Mouse (Mus musculus) CH12.LX (cell line): ENCODE results near the gene Crlf1. TPM values are rescaled to one million over a fixed set of nuclear protein-coding genes. Genes with fewer than 3 reads are reported as not detected.

ENCODE experiments used
- DNase-seq: peaks from one replicate; pipeline ENCODE4 v3.0.0-alpha.2; 2013; ENCODE audit errors: extremely low read depth
- H3K27ac ChIP-seq: 2 replicates; pipeline ENCODE4 v1.5.1; 2012; ENCODE audit warnings: low read depth, mild to moderate bottlenecking, control low read depth, moderate library complexity; ENCODE audit not compliant: insufficient read depth
- H3K27me3 ChIP-seq: replicated peaks from 2 replicates; pipeline ENCODE3; 2012; ENCODE audit warnings: inconsistent platforms
- H3K36me3 ChIP-seq, 2 experiments: replicated peaks in 1 of 2; 2 replicates each; pipeline versions ENCODE3 to v1.6.1; 2012; ENCODE audit warnings: inconsistent platforms in 1 of 2, low read length in 1 of 2, mild to moderate bottlenecking in 1 of 2, mixed read lengths in 1 of 2, moderate library complexity in 1 of 2; ENCODE audit not compliant: control insufficient read depth in 1 of 2, insufficient read depth in 1 of 2
- H3K4me1 ChIP-seq, 2 experiments: 2 replicates each; pipeline ENCODE4 v1.6.1; 2012; ENCODE audit warnings: inconsistent platforms in 1 of 2, moderate library complexity in 1 of 2; ENCODE audit not compliant: insufficient read depth in 2 of 2, control insufficient read depth in 1 of 2
- H3K4me2 ChIP-seq: 2 replicates; pipeline ENCODE4 v1.6.1; 2012; ENCODE audit warnings: low read depth, mild to moderate bottlenecking, control low read depth; ENCODE audit not compliant: poor library complexity, insufficient read depth, severe bottlenecking
- H3K4me3 ChIP-seq, 3 experiments: fragments of 150-350 bp in 1 of 3; sonication (generic) in 1 of 3; replicated peaks in 1 of 3; 2 replicates each; pipeline versions ENCODE3 to v1.5.1; 2011 to 2012; ENCODE audit warnings: low read depth in 2 of 3, low read length in 2 of 3, mild to moderate bottlenecking in 2 of 3, moderate library complexity in 2 of 3, control low read depth in 1 of 3, improper control_type of control experiment in 1 of 3, inconsistent platforms in 1 of 3, mixed read lengths in 1 of 3; ENCODE audit not compliant: poor library complexity in 1 of 3
- H3K79me2 ChIP-seq: replicated peaks from 2 replicates; pipeline ENCODE4 v1.6.1; 2012; ENCODE audit warnings: mild to moderate bottlenecking, moderate library complexity; ENCODE audit not compliant: control insufficient read depth, poor library complexity, insufficient read depth, severe bottlenecking; ENCODE audit errors: extremely low read depth
- H3K9ac ChIP-seq: 2 replicates; pipeline ENCODE4 v1.6.1; 2012; ENCODE audit warnings: low read depth, mild to moderate bottlenecking, control low read depth, moderate library complexity; ENCODE audit not compliant: insufficient read depth
- H3K9me3 ChIP-seq: replicated peaks from 2 replicates; pipeline ENCODE3; 2012; ENCODE audit warnings: low read length, inconsistent platforms, mixed read lengths
- CTCF ChIP-seq, 2 experiments: IDR thresholded peaks in 1 of 2; conservative IDR thresholded peaks in 1 of 2; 2 replicates each; pipeline ENCODE4 v1.5.1; 2011 to 2012; ENCODE audit warnings: low read depth in 2 of 2, low read length in 2 of 2, improper control_type of control experiment in 1 of 2, inconsistent platforms in 1 of 2, mild to moderate bottlenecking in 1 of 2, moderate library complexity in 1 of 2
- ELF1 ChIP-seq: IDR thresholded peaks from 2 replicates; pipeline ENCODE4 v1.6.1; 2014; ENCODE audit warnings: low read depth, mild to moderate bottlenecking, inconsistent platforms, low read length, improper control_type of control experiment
- EP300 ChIP-seq: IDR thresholded peaks from 2 replicates; pipeline ENCODE4 v1.6.1; 2011; ENCODE audit warnings: low read length, improper control_type of control experiment
- HCFC1 ChIP-seq: IDR thresholded peaks from 2 replicates; pipeline ENCODE4 v1.6.1; 2012; ENCODE audit warnings: low read depth, mild to moderate bottlenecking, inconsistent platforms, low read length, improper control_type of control experiment
- IRF4 ChIP-seq: IDR thresholded peaks from 2 replicates; pipeline ENCODE4 v1.6.1; 2014; ENCODE audit warnings: low read depth, mild to moderate bottlenecking, inconsistent platforms, low read length, improper control_type of control experiment
- JUN ChIP-seq: IDR thresholded peaks from 2 replicates; pipeline ENCODE4 v1.6.1; 2011; ENCODE audit warnings: low read depth, mild to moderate bottlenecking, low read length, improper control_type of control experiment, moderate library complexity; ENCODE audit not compliant: insufficient read depth
- MAX ChIP-seq: IDR thresholded peaks from 2 replicates; pipeline ENCODE4 v1.6.1; 2011; ENCODE audit warnings: low read length, improper control_type of control experiment
- MAZ ChIP-seq: IDR thresholded peaks from 2 replicates; pipeline ENCODE4 v1.6.1; 2012; ENCODE audit warnings: low read depth, mild to moderate bottlenecking, inconsistent platforms, low read length, improper control_type of control experiment, moderate library complexity
- MEF2A ChIP-seq: IDR thresholded peaks from 2 replicates; pipeline ENCODE4 v1.6.1; 2014; ENCODE audit warnings: low read depth, mild to moderate bottlenecking, inconsistent platforms, low read length, improper control_type of control experiment, borderline replicate concordance
- MXI1 ChIP-seq: IDR thresholded peaks from 2 replicates; pipeline ENCODE4 v1.6.1; 2011; ENCODE audit warnings: mild to moderate bottlenecking, low read depth, low read length, improper control_type of control experiment
- MYC ChIP-seq: IDR thresholded peaks from 2 replicates; pipeline ENCODE4 v1.6.1; 2011; ENCODE audit warnings: low read depth, mild to moderate bottlenecking, improper control_type of control experiment, low read length
- NELFE ChIP-seq: IDR thresholded peaks from 2 replicates; pipeline ENCODE4 v1.6.1; 2011; ENCODE audit warnings: low read depth, low read length, improper control_type of control experiment
- NRF1 ChIP-seq: IDR thresholded peaks from 2 replicates; pipeline ENCODE4 v1.6.1; 2014; ENCODE audit warnings: low read depth, mild to moderate bottlenecking, inconsistent platforms, low read length, improper control_type of control experiment, moderate library complexity
- POLR2AphosphoS2 ChIP-seq: IDR thresholded peaks from 2 replicates; pipeline ENCODE4 v1.6.1; 2011; ENCODE audit warnings: low read depth, low read length, improper control_type of control experiment
- RAD21 ChIP-seq: IDR thresholded peaks from 2 replicates; pipeline ENCODE4 v1.6.1; 2011; ENCODE audit warnings: low read depth, mild to moderate bottlenecking, low read length, improper control_type of control experiment, moderate library complexity
- SMC3 ChIP-seq: IDR thresholded peaks from 2 replicates; pipeline ENCODE4 v1.6.1; 2011; ENCODE audit warnings: low read depth, low read length, improper control_type of control experiment
- TBP ChIP-seq: conservative IDR thresholded peaks from 2 replicates; pipeline ENCODE4 v1.6.1; 2011; ENCODE audit warnings: low read depth, low read length, improper control_type of control experiment
- TCF12 ChIP-seq: IDR thresholded peaks from 2 replicates; pipeline ENCODE4 v1.6.1; 2014; ENCODE audit warnings: low read depth, mild to moderate bottlenecking, inconsistent platforms, low read length, improper control_type of control experiment
- ZC3H11A ChIP-seq: IDR thresholded peaks from 2 replicates; pipeline ENCODE4 v1.6.1; 2012; ENCODE audit warnings: low read depth, mild to moderate bottlenecking, inconsistent platforms, low read length, improper control_type of control experiment
- ZMIZ1 ChIP-seq: IDR thresholded peaks from 2 replicates; pipeline ENCODE4 v1.6.1; 2012; ENCODE audit warnings: low read depth, mild to moderate bottlenecking, inconsistent platforms, low read length, improper control_type of control experiment
- ZNF384 ChIP-seq: IDR thresholded peaks from 2 replicates; pipeline ENCODE4 v1.6.1; 2012; ENCODE audit warnings: low read depth, low read length, improper control_type of control experiment, inconsistent platforms
- dilution Hi-C: fragments of 300-500 bp; cut with MboI; formaldehyde crosslinking; loops from 2 replicates; pipeline ENCODE4 v1.14.3; 2020; ENCODE audit warnings: low sequenced_read_pairs; ENCODE audit not compliant: extremely low pct_unique_long_range_greater_than_20kb, extremely low pct_ligation_motif_present
- in situ Hi-C: fragments of 300-500 bp; cut with MboI; formaldehyde crosslinking; loops from 3 replicates; pipeline ENCODE4 v1.14.3; 2019; ENCODE audit warnings: low sequenced_read_pairs, low pct_ligation_motif_present, low pct_unique_long_range_greater_than_20kb, mixed read lengths
- polyA plus RNA-seq: library from polyadenylated mRNA; unstranded; fragments of >175 nt; gene quantifications from 2 replicates; pipeline ENCODE4 v1.2.1, GENCODE M21; 2012; ENCODE audit warnings: low read depth; ENCODE audit not compliant: insufficient read length
- total RNA-seq, 2 experiments: library from RNA; depleted of rRNA; stranded (reverse); fragments of 300-350 nt in 1 of 2; fragments of >200 nt in 1 of 2; gene quantifications; 2 replicates each; pipeline ENCODE4 v1.2.3; 2012 to 2014

Crlf1 gene
- total and polyA plus RNA-seq, 3 experiments = 0.42 to 1.1 (median 0.44) TPM

GRCm38 (mm10) chr8:70513441-70513840, 20.5 kb downstream of the Crlf1 start:
- Histone ChIP-seq H3K4me1 (peaks cover 15 to 35% of the 10 kb centered on the region in 2 experiments), H3K4me2 (no peak overlapping the region), H3K36me3 (peaks cover 46 to 65% of the 10 kb centered on the region in 2 experiments), H3K79me2 (peaks cover 39% of the 10 kb centered on the region), H3K27ac (no peak overlapping the region; the same call in 1 of the 2 replicates), H3K4me3 (no peak overlapping the region), H3K9ac (no peak overlapping the region), H3K27me3 (no peaks in the 10 kb centered on the region), H3K9me3 (no peaks in the 10 kb centered on the region)
- in situ Hi-C loops (no loop called here), dilution Hi-C loops (no loop called here)
- DNase-seq = no peak
- TF ChIP-seq IRF4 = no peak
- no peak for TF ChIP-seq MAX
- no peak for TF ChIP-seq SMC3
- TF ChIP-seq JUN = no peak
- no peak for TF ChIP-seq ZNF384
- no peak for TF ChIP-seq POLR2AphosphoS2

GRCm38 (mm10) chr8:70517940-70518643, 25.1 kb downstream of the Crlf1 start:
- Histone ChIP-seq H3K9me3 (no peaks in the 10 kb centered on the region), H3K27me3 (no peaks in the 10 kb centered on the region), H3K4me2 (no peak overlapping the region), H3K4me3 (no peak overlapping the region), H3K36me3 (peaks cover 40 to 70% of the 10 kb centered on the region in 2 experiments), H3K79me2 (peaks cover 1% of the 10 kb centered on the region), H3K9ac (no peak overlapping the region), H3K27ac (no peak overlapping the region), H3K4me1 (peaks cover 3 to 25% of the 10 kb centered on the region in 2 experiments)
- in situ Hi-C loops = no loop called here
- no peak for DNase-seq
- TF ChIP-seq POLR2AphosphoS2 = peak; percentile 34; the same call in 1 of the 2 replicates
- no peak for TF ChIP-seq MAZ
- dilution Hi-C loops = no loop called here

- in situ Hi-C loops (no loop called here), dilution Hi-C loops (no loop called here)
- Histone ChIP-seq H3K4me3 (no peak overlapping the region), H3K9ac (no peak overlapping the region), H3K4me1 (peaks cover 2 to 23% of the 10 kb centered on the region in 2 experiments; a peak in 2 of 4 replicates), H3K27ac (no peak overlapping the region), H3K9me3 (no peaks in the 10 kb centered on the region), H3K4me2 (no peak overlapping the region), H3K27me3 (no peaks in the 10 kb centered on the region), H3K36me3 (peaks cover 31 to 61% of the 10 kb centered on the region in 2 experiments), H3K79me2 (no peaks in the 10 kb centered on the region; the same call in none of the 2 replicates)
- TF ChIP-seq TBP = no peak
- no peak for TF ChIP-seq MYC
- TF ChIP-seq ZMIZ1 = no peak
- TF ChIP-seq HCFC1 = no peak
- TF ChIP-seq CTCF (conservative IDR thresholded peaks at IDR 0.05 in 1 of 2, IDR thresholded peaks at IDR 0.05 in 1 of 2; ENCODE audit: low read depth in 2 of 2, low read length in 2 of 2) = no peak
- no peak for TF ChIP-seq NRF1
- TF ChIP-seq IRF4 = no peak
- TF ChIP-seq ELF1 = no peak
- no peak for TF ChIP-seq NELFE
- no peak for TF ChIP-seq TCF12
- no peak for TF ChIP-seq EP300
- TF ChIP-seq POLR2AphosphoS2 = no peak
- TF ChIP-seq MAX = no peak
- TF ChIP-seq ZC3H11A = no peak
- no peak for TF ChIP-seq JUN
- TF ChIP-seq MEF2A = no peak
- TF ChIP-seq RAD21 = no peak
- TF ChIP-seq ZNF384 = no peak
- TF ChIP-seq MXI1 = no peak
- DNase-seq = no peak
Observed at GRCm38 (mm10) chr8:70519043-70519442, 26.1 kb downstream of the Crlf1 start.
